Mouse (Mus musculus): ENCODE data around the gene H2-Ab1.

- TF ChIP-seq EP300 (IDR thresholded peaks at IDR 0.05; ENCODE audit: low read depth) (no peak), CTCF (IDR thresholded peaks at IDR 0.05; ENCODE audit: low read depth) (no peak)
Measured at GRCm38 (mm10) chr17:34263068-34263467, 5.6 kb downstream of the H2-Ab1 start.
